ENCODE assay signal across 13 mouse cellular contexts in the genomic region with DNA sequence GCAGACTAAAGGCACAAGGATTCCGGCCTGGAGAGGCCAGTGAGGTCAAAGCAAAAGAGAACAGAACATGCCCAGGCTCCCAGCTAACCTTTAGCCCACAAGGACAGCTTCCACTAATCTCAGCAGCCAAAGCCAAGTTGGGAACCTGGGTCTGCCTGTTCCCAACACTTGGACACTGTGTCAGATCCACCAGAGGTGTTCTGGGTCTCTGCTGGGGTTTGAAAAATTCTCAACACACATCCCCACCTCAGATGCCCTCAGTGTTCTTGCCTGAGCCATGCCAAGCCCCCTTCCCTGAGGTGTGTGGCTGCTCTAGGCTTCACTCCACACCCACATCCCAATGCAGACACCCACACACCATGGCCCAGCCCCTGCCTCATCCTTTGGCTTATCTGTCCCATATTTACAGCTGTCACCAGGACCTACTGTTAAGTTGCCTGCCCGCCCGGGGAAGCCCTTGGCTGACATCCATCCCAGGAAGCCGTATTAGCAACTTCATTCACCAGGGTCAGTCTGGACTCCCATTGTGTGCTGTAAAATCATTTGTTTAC. TPM values are rescaled to one million over a fixed set of nuclear protein-coding genes. Genes with fewer than 3 reads are reported as not detected.
DNase-seq lines count a peak whose midpoint lies in the region; ATAC-seq lines count a peak whose summit lies in the region.
"Had no signal": no experiment of that assay in that cellular context is flagged by ENCODE, and none has a peak within 500 bp of the region (broad histone marks: within the 10 kb centered on the region; RNA-seq: fewer than 3 reads in every experiment).

A gene (minus strand): TSS at position 52 of the 551 bp plus-strand sequence.

- ATAC-seq in liver, embryonic 16.5 days (ENCODE audit: low read depth), result peak; percentile 8; the same call in 1 of the 2 replicates
- ATAC-seq in liver, embryonic 12.5 days, result no peak
- no peak for ATAC-seq in heart, embryonic 13.5 days (ENCODE audit: extremely low read depth, insufficient number of reproducible peaks, low FRiP score, low TSS enrichment)
- ATAC-seq: forebrain, embryonic 15.5 days; hindbrain, embryonic 16.5 days had no signal

- H3K27me3 ChIP-seq in liver, embryonic 16.5 days (ENCODE audit: control insufficient read depth, insufficient read depth, low read depth, low read length), result no peaks in the 10 kb centered on the region
- 0 out of 2 replicates have a peak, but pooled peaks cover 5% of the 10 kb centered on the region for H3K27me3 ChIP-seq in liver, embryonic 12.5 days (replicated peaks)
- H3K27me3 ChIP-seq in heart, embryonic 13.5 days (replicated peaks), result peaks cover 27% of the 10 kb centered on the region
- H3K27me3 ChIP-seq: forebrain, embryonic 15.5 days; neural tube, embryonic 13.5 days had no signal

- H3K9me3 ChIP-seq in liver, embryonic 16.5 days (replicated peaks; ENCODE audit: control insufficient read depth, low read length), result no peaks in the 10 kb centered on the region
- H3K9me3 ChIP-seq in liver, embryonic 12.5 days (replicated peaks), result no peaks in the 10 kb centered on the region
- no peaks in the 10 kb centered on the region for H3K9me3 ChIP-seq in heart, embryonic 13.5 days
- H3K9me3 ChIP-seq: forebrain, embryonic 15.5 days; neural tube, embryonic 13.5 days had no signal

- H3K4me3 ChIP-seq in liver, embryonic 16.5 days (ENCODE audit: low read depth, low read length), result no peak within 1 kb of the TSS
- H3K4me3 ChIP-seq in liver, embryonic 12.5 days, result no peak within 1 kb of the TSS
- no peak within 1 kb of the TSS for H3K4me3 ChIP-seq in heart, embryonic 13.5 days
- H3K4me3 ChIP-seq: forebrain, embryonic 15.5 days; neural tube, embryonic 13.5 days had no signal

- H3K27ac ChIP-seq in liver, embryonic 16.5 days (ENCODE audit: low read length), result no peak within 1 kb of the TSS
- no peak within 1 kb of the TSS for H3K27ac ChIP-seq in liver, embryonic 12.5 days
- H3K27ac ChIP-seq in heart, embryonic 13.5 days (replicated peaks), result no peak within 1 kb of the TSS
- H3K27ac ChIP-seq: forebrain, embryonic 15.5 days; neural tube, embryonic 13.5 days had no signal

- 43% methylated on average over 4 of the region's 4 CpGs for WGBS in liver, embryonic 16.5 days (ENCODE audit: insufficient replicate concordance)
- WGBS in liver, embryonic 12.5 days (ENCODE audit: insufficient replicate concordance), result 53% methylated on average over 4 of the region's 4 CpGs
- 26% methylated on average over 4 of the region's 4 CpGs for WGBS in heart, embryonic 13.5 days

- no peak within 1 kb of the TSS for H3K4me2 ChIP-seq in liver, embryonic 16.5 days (ENCODE audit: low read depth, low read length)
- no peak within 1 kb of the TSS for H3K4me2 ChIP-seq in liver, embryonic 12.5 days
- no peak within 1 kb of the TSS for H3K4me2 ChIP-seq in heart, embryonic 13.5 days
- H3K4me2 ChIP-seq: forebrain, embryonic 15.5 days; neural tube, embryonic 13.5 days had no signal

- H3K36me3 ChIP-seq in liver, embryonic 16.5 days (ENCODE audit: control insufficient read depth, insufficient read depth), result no peaks in the 10 kb centered on the region
- H3K36me3 ChIP-seq in liver, embryonic 12.5 days, result no peaks in the 10 kb centered on the region
- H3K36me3 ChIP-seq in heart, embryonic 13.5 days, result no peaks in the 10 kb centered on the region
- H3K36me3 ChIP-seq: forebrain, embryonic 15.5 days; neural tube, embryonic 13.5 days had no signal

- peak; percentile 55 to 75 for DNase-seq in kidney, postnatal 25 days
- peak; percentile 53 for DNase-seq in skeletal muscle tissue, adult 2 months (ENCODE audit: low read depth, low spot score)
- no peak for DNase-seq in urinary bladder, postnatal 36 days (ENCODE audit: low spot score in 2 of 2)
- no peak for DNase-seq in B cell, adult 2 months
- no peak for DNase-seq in thymus, postnatal 0 days (ENCODE audit: low spot score)
- DNase-seq: embryo, embryonic 11 days; spleen, adult 18-20 months had no signal

- no peak within 1 kb of the TSS for H3K9ac ChIP-seq in liver, embryonic 16.5 days (ENCODE audit: low read depth, low read length)
- no peak within 1 kb of the TSS for H3K9ac ChIP-seq in liver, embryonic 12.5 days
- no peak within 1 kb of the TSS for H3K9ac ChIP-seq in heart, embryonic 13.5 days
- H3K9ac ChIP-seq: forebrain, embryonic 15.5 days; neural tube, embryonic 13.5 days had no signal

- H3K4me1 ChIP-seq in liver, embryonic 16.5 days (ENCODE audit: control insufficient read depth, low read depth, low read length), result no peaks in the 10 kb centered on the region
- no peaks in the 10 kb centered on the region for H3K4me1 ChIP-seq in liver, embryonic 12.5 days
- H3K4me1 ChIP-seq in heart, embryonic 13.5 days, result peaks cover 21% of the 10 kb centered on the region

RNA-seq across cellular contexts. Expression of the gene that starts here (rescaled TPM):
- 4.4 and 6.1 TPM in 2 replicates for polyA plus RNA-seq in liver, embryonic 16.5 days (2015; fragmentation: Nextera tagmentation; extraction: Ambion mirVana)
- 6.1 and 8.2 TPM in 2 replicates for polyA plus RNA-seq in liver, embryonic 12.5 days (2016; fragmentation: Nextera tagmentation; extraction: Ambion mirVana)
- 16.5 and 21.8 TPM in 2 replicates for polyA plus RNA-seq in heart, embryonic 13.5 days (2015; fragmentation: Nextera tagmentation; extraction: Ambion mirVana)
- polyA plus RNA-seq in thymus, postnatal 0 days (2015; fragmentation: Nextera tagmentation; extraction: Ambion mirVana), result 0.75 and 1.7 TPM in 2 replicates
- polyA plus RNA-seq: hindbrain, embryonic 16.5 days; neural tube, embryonic 13.5 days had no signal

Comparison
In these comparisons a context has a peak if more than half of its experiments do, and no peak if none do; other contexts are left out.
1. DNase-seq: peak in kidney, postnatal 25 days (2 of 2) and skeletal muscle tissue, adult 2 months (single experiment); none in urinary bladder, postnatal 36 days (0 of 2), B cell, adult 2 months (0 of 2) and thymus, postnatal 0 days (single experiment).